Mouse (Mus musculus) monocyte, adult 5-6 weeks (primary cell): Measurements from ENCODE around the gene Hnrnpl. TPM values are rescaled to one million over a fixed set of nuclear protein-coding genes. Genes with fewer than 3 reads are reported as not detected.
A peak's percentile ranks its signal among the peaks of the same experiment; 100 is the strongest.

Experiments
- ATAC-seq: fragments of 153-309, 156-312 bp; replicated peaks from 2 replicates; pipeline ENCODE4 v1.8.0; 2017; ENCODE audit warnings: mild to moderate bottlenecking; ENCODE audit not compliant: low TSS enrichment, insufficient number of reproducible peaks, severe bottlenecking, poor library complexity, low FRiP score
- total RNA-seq: library from RNA; stranded (forward); fragments of 200-1000, 200-491, 200-594 nt; gene quantifications from 3 replicates; pipeline ENCODE4 v1.2.3, GENCODE M21; 2017

The Hnrnpl gene
- total RNA-seq, 1 experiment from 2014 or later: 279 TPM

DNA sequence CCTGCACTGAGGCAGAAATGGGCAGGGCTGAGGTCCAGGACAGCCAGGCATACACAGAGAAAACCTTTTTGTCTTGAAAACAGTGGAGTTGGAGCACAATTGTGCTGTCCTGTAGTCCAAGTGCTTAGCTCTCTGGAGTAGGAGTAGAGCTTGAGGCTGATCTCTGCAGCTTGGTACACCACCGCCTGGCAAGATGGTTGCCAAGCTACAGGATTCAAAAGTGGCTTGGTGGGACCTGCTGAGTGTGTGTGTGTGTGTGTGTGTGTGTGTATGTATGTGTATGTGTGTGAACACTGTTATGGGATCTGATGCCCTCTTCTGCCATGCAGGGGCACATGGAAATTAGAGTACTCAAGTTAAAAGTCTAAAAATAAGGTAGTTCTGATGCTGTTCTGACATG is 14.2 kb downstream of the Hnrnpl start:
- no peak for ATAC-seq

GRCm38 (mm10) chr7:28822993-28823903 is 14.9 kb downstream of the Hnrnpl start:
- ATAC-seq: no peak

- no peak for ATAC-seq
Observed at GRCm38 (mm10) chr7:28823932-28824331, 15.6 kb downstream of the Hnrnpl start.

GRCm38 (mm10) chr7:28824941-28825685 is 16.8 kb downstream of the Hnrnpl start, which contains the start of gene Ech1:
TSS of gene Ech1 (plus strand) at chr7:28825217.
- ATAC-seq: peak; percentile 94

GRCm38 (mm10) chr7:28825686-28826401 is 17.5 kb downstream of the Hnrnpl start:
- no peak for ATAC-seq

GRCm38 (mm10) chr7:28826402-28826772 is 18.0 kb downstream of the Hnrnpl start:
- ATAC-seq: no peak

DNA sequence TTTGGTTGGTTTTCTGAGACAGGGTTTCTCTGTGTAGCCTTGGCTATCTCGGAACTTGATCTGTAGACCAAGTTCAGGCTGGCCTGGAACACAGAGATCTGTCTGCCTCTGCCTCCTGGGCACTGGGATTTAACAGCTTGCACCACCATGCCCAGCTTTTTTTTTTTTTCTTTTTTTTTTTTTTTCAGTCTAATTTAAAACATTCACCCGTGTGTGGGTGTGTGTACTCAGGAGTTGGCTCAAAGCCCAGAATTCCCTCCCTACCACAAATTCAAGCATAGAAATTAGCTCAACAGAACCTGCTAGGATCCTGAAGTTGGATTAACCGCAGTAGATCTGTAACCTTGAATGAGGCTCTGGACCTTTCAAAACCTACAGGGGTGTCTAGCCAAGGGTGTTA is 19.0 kb downstream of the Hnrnpl start:
- ATAC-seq: no peak

DNA sequence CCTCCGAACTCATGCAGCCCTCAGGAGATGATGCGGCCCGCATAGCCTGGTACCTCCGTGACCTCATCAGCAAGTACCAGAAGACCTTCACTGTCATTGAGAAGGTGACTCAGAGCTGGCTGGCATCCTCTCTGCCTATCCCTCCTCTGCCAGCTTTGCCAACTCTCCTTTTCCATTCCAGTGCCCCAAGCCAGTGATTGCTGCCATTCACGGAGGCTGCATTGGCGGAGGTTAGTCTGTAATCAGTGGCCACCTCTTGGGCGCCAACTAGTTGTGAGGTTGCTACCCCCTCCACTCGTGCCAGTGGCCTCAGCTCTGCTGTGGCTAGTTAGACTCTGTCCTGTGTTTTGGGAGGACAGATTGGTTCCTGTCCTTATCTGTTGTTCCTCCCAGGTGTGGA is 21.5 kb downstream of the Hnrnpl start:
- ATAC-seq: no peak

- no peak for ATAC-seq
Observed at GRCm38 (mm10) chr7:28830981-28831380, 22.6 kb downstream of the Hnrnpl start.

DNA sequence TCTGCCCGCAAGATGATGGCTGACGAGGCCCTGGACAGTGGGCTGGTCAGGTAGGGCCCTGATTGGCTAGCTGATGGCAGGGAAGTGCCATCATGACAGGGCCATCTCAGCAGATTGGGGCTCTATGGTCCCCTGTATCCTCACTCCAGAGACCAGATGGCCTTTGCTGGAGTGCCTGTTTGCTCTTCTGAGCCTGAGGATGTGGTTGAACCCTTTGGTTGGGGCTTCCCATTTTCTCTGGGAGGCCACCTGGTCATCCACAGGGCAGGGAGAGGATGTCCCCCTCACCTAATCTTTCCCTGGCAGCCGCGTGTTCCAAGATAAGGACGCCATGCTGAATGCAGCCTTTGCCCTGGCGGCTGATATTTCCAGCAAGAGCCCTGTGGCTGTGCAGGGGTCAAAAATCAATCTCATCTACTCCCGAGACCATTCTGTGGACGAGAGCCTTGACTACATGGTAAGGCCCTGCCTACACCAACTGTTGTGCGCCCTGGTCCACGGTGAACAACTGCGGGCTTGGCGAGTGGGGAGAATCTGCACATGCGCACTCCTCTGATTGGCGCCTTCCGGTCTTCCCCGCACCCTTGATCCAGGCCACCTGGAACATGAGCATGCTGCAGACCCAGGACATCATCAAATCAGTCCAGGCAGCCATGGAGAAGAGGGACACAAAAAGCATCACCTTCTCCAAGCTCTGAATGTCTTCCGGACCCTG is 23.2 kb downstream of the Hnrnpl start:
- no peak for ATAC-seq

DNA sequence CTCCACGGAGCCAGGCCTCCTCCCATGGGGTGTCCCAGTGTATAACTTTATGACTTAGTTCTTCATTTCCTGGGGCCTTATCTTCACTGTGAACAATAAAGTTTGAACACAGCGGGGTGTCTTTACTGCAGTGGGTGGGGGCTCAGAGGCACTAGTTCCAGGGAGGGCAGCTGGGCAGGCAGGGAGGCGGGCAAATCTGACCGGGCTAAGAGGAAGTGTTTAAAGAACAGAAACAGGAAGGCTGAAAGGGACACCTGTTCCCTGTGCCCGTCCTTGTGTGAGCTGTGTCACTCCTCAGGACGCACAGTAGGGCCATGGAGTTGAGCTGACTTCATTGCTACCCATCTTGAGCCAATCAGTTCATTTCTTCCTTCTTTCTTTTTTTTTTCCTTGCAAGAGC is 23.8 kb downstream of the Hnrnpl start:
- ATAC-seq: no peak

GRCm38 (mm10) chr7:28833723-28834347 is 25.5 kb downstream of the Hnrnpl start, which contains the start of gene Lgals4:
TSS of gene Lgals4 (plus strand) at chr7:28833854.
- ATAC-seq: no peak

DNA sequence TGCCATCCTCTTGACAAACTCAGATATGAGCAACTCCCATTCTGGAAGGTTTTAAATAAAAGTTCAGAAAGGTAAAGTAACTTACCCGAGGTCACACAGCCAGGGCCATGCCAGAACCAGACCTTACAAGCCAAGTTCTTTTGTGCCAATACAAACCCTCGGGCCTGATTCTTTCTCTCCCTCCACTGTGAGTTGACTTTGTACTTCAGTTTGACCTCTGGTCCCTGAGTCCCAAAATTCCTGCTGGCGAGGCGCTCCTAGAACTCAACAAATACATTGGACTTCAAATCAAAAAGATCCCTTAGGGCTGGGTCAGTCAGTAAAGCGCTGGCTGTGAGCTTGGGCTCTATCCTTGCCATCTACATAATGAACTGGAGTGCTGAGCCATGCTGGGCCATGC is 28.6 kb downstream of the Hnrnpl start:
- no peak for ATAC-seq

DNA sequence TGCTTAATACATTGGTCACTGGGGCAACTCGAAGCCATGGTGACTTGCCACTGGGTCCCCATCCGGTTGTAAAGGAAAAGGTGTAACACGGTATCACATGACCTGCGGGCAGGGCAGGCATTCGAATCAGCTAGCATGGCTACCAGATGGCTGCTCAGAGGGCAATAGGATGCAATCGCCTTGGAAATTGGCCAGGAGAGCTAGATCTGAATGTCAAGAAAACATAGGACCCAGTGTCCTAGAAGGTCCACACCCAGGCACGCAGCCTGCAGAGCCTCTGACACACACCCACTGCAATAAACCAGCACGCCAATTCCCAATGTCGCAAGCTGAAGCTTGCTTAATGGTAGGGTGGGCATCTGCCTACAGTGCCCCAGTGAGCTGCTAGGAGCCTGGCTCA is 30.0 kb downstream of the Hnrnpl start:
- no peak for ATAC-seq

DNA sequence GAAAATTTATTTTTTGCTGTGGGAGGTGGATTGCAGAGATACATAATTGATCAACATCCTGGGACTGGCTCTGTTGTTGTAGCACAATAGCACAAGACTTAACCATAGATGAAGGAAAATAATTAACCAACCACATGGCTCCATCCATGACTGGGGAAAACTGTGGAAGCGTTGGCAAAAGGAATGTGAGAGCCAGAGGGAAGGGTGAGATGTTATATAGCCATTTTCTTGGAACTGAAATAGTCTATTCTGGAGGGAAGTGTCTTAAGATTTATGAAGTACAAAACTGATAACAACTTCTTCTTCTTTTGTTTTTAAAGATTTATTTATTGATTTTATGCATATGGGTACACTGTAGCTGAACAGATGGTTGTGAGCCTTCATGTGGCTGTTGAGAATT is 38.9 kb downstream of the Hnrnpl start:
- ATAC-seq: no peak

DNA sequence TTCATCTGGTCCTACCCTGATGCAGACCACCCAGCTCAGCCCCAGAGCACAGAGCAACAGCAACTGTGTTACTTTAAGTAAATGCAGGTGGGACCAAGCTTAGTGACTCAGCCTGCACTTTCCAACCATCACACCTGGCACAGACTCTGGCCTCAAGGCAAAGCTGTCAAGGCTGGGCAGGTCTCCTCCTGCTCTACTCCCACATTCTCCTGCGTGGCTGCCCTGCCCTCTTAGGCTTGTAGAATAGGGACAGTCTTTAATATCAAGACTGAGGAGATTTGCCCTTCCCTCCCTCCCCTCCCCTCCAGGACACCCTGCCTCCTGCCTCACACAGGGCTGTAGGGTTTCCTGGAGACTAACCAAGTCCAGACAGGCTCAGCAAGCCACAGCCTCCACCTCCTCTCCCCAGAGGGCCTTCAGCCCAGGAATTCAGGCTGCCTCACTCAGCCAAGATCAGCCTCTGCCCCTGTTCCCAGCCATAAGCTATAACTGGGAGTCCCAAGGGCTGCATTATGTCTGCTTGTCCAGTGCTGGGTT is 41.4 kb downstream of the Hnrnpl start:
- no peak for ATAC-seq

GRCm38 (mm10) chr7:28850642-28851041 is 42.3 kb downstream of the Hnrnpl start:
- ATAC-seq: no peak

DNA sequence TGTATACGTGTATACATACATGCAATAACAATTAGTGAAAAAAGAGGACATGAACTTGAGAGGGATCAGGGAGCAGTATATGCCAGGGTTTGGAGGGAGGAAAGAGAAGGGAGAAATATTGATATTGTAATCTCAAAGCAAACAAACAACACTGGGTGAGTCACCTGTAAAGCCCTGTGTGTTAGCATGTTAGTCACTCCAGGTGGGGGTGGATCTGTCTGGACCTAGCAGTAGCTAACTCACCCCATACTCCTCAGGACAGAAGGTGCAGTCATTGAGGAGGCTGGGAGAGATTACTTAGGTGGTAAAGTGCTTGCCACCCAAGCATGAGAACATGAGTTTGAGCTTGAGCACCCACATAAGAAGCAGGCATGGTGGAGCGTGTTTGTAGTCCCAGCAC is 51.6 kb downstream of the Hnrnpl start:
- no peak for ATAC-seq
